Mouse (Mus musculus) myocyte (in vitro differentiated cells): ENCODE data around the gene Prr13. TPM values are rescaled to one million over a fixed set of nuclear protein-coding genes. Genes with fewer than 3 reads are reported as not detected.

Experiments used
- H3K27me3 ChIP-seq: one replicate; pipeline ENCODE4 v1.6.1; 2011; ENCODE audit not compliant: control insufficient read depth, insufficient read depth, insufficient read length
- H3K36me3 ChIP-seq: one replicate; pipeline ENCODE4 v1.6.1; 2011; ENCODE audit not compliant: control insufficient read depth, insufficient read depth
- H3K4me2 ChIP-seq: one replicate; pipeline ENCODE4 v1.6.1; 2011; ENCODE audit warnings: low read depth, control low read depth
- H3K4me3 ChIP-seq: one replicate; pipeline ENCODE4 v1.5.1; 2011; ENCODE audit warnings: mild to moderate bottlenecking, control low read depth, moderate library complexity
- H3K79me2 ChIP-seq: one replicate; pipeline ENCODE4 v1.6.1; 2011; ENCODE audit not compliant: control insufficient read depth, insufficient read depth
- H3ac ChIP-seq: one replicate; pipeline ENCODE4 v1.6.1; 2011; ENCODE audit not compliant: control insufficient read depth, insufficient read length
- CEBPB ChIP-seq: IDR thresholded peaks from 2 replicates; pipeline ENCODE4 v1.6.1; 2011; ENCODE audit warnings: mild to moderate bottlenecking, moderate library complexity; ENCODE audit not compliant: poor library complexity, insufficient read depth, severe bottlenecking
- E2F4 ChIP-seq: IDR thresholded peaks from one replicate; pipeline ENCODE4 v1.6.1; 2011; ENCODE audit warnings: mild to moderate bottlenecking, control low read depth, moderate library complexity; ENCODE audit not compliant: insufficient read depth
- MAX ChIP-seq: IDR thresholded peaks from one replicate; pipeline ENCODE4 v1.6.1; 2011; ENCODE audit warnings: low read depth, mild to moderate bottlenecking, control low read depth
- MYOD1 ChIP-seq, 3 experiments: IDR thresholded peaks; one replicate each; pipeline ENCODE4 v1.6.1; 2011; ENCODE audit warnings: control low read depth in 2 of 3, low read depth in 2 of 3, mild to moderate bottlenecking in 2 of 3, moderate library complexity in 1 of 3; ENCODE audit not compliant: insufficient read length in 2 of 3, control insufficient read depth in 1 of 3
- MYOG ChIP-seq, 3 experiments: IDR thresholded peaks; one replicate each; pipeline ENCODE4 v1.6.1; 2011; ENCODE audit warnings: control low read depth in 2 of 3, low read depth in 2 of 3, mild to moderate bottlenecking in 2 of 3; ENCODE audit not compliant: insufficient read length in 2 of 3, control insufficient read depth in 1 of 3, insufficient read depth in 1 of 3
- POLR2A ChIP-seq: IDR thresholded peaks from one replicate; pipeline ENCODE4 v1.6.1; 2011; ENCODE audit warnings: low read depth, mild to moderate bottlenecking, control low read depth, moderate library complexity; ENCODE audit not compliant: insufficient read length
- POLR2AphosphoS2 ChIP-seq: IDR thresholded peaks from one replicate; pipeline ENCODE4 v1.6.1; 2011; ENCODE audit warnings: low read depth, control low read depth; ENCODE audit not compliant: insufficient read length
- REST ChIP-seq: IDR thresholded peaks from one replicate; pipeline ENCODE4 v1.6.1; 2011; ENCODE audit warnings: mild to moderate bottlenecking, control low read depth, moderate library complexity; ENCODE audit not compliant: insufficient read depth, insufficient read length
- SRF ChIP-seq: IDR thresholded peaks from one replicate; pipeline ENCODE4 v1.6.1; 2011; ENCODE audit warnings: low read depth; ENCODE audit not compliant: control insufficient read depth, insufficient read length
- TCF12 ChIP-seq: IDR thresholded peaks from one replicate; pipeline ENCODE4 v1.6.1; 2011; ENCODE audit warnings: mild to moderate bottlenecking, control low read depth; ENCODE audit not compliant: poor library complexity, insufficient read depth, severe bottlenecking
- TCF3 ChIP-seq: IDR thresholded peaks from one replicate; pipeline ENCODE4 v1.6.1; 2011; ENCODE audit warnings: low read depth, control low read depth; ENCODE audit not compliant: insufficient read length
- USF1 ChIP-seq: IDR thresholded peaks from one replicate; pipeline ENCODE4 v1.6.1; 2011; ENCODE audit warnings: low read depth, mild to moderate bottlenecking, control low read depth, moderate library complexity
- polyA plus RNA-seq: library from polyadenylated mRNA; unstranded; fragments of >200 nt; fragmentation: generic; extraction: Trizol; gene quantifications from one replicate; pipeline ENCODE4 v1.2.1, GENCODE M21; 2012; ENCODE audit warnings: missing spikeins

Gene Prr13
- polyA plus RNA-seq, 1 experiment = 92.9 TPM

DNA sequence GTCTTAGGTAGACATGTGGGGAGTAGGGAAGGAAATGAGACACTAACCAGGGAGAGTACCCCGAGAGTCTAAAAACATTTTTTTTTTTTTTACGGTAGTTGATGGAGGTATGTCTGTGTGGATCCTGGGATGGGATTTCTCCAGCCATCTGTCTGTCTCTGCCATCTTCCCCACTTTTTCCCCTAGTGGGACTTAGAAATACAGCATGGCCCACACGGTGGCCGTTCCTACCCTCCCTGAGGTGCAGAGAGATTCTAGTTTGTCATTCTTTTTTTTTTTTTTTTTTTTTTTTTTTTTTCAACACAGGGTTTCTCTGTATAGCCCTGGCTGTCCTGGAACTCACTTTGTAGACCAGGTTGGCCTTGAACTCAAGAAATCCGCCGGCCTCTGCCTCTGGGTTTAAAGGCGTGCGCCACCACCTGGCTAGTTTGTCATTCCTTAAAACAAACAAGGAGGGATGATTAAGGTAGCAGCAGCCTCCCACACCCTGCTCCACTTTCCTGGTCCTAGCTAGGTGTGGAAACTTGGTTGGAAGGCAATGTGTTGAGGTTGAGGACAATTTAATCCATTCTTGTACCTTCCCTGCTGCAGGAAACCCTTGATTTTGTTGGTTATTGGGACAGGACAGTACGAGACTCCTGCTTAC, 2.7 kb downstream of the Prr13 start:
- peak overlapping the region; percentile 65 for H3K4me3 ChIP-seq
- no peak overlapping the region for H3ac ChIP-seq
- H3K27me3 ChIP-seq = no peaks in the 10 kb centered on the region
- peaks cover 14% of the 10 kb centered on the region for H3K79me2 ChIP-seq
- TF ChIP-seq REST (no peak), POLR2A (no peak), MYOG (IDR thresholded peaks at IDR 0.05; ENCODE audit: control insufficient read depth in 1 of 3, insufficient read depth in 1 of 3, insufficient read length in 2 of 3, low read depth in 2 of 3) (no peak)
- peak overlapping the region; percentile 93 for H3K4me2 ChIP-seq
- peaks cover 13% of the 10 kb centered on the region for H3K36me3 ChIP-seq

DNA sequence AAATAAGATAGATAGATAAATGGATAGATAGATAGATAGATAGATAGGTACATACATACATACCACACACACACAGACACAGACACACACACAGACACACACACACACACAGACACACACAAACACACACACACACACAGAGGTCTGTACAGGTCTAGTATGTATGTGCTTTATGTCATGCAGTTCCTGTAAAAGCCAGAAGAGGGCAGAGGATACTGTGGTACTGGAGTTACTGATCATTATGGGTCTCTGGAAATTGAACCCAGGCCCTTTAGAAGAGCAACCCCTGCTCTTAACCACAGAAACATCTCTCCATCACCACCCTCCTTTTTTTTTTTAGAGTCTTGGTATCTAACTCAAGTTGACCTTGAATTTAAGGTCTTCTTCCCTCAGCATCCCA, 4.8 kb downstream of the Prr13 start:
- no peak overlapping the region for H3ac ChIP-seq
- H3K36me3 ChIP-seq = peaks cover 13% of the 10 kb centered on the region
- H3K4me3 ChIP-seq = no peak overlapping the region
- no peak for TF ChIP-seq MYOG (IDR thresholded peaks at IDR 0.05; ENCODE audit: control insufficient read depth in 1 of 3, insufficient read depth in 1 of 3, insufficient read length in 2 of 3, low read depth in 2 of 3)
- no peaks in the 10 kb centered on the region for H3K27me3 ChIP-seq
- H3K79me2 ChIP-seq = peaks cover 14% of the 10 kb centered on the region
- H3K4me2 ChIP-seq = no peak overlapping the region

DNA sequence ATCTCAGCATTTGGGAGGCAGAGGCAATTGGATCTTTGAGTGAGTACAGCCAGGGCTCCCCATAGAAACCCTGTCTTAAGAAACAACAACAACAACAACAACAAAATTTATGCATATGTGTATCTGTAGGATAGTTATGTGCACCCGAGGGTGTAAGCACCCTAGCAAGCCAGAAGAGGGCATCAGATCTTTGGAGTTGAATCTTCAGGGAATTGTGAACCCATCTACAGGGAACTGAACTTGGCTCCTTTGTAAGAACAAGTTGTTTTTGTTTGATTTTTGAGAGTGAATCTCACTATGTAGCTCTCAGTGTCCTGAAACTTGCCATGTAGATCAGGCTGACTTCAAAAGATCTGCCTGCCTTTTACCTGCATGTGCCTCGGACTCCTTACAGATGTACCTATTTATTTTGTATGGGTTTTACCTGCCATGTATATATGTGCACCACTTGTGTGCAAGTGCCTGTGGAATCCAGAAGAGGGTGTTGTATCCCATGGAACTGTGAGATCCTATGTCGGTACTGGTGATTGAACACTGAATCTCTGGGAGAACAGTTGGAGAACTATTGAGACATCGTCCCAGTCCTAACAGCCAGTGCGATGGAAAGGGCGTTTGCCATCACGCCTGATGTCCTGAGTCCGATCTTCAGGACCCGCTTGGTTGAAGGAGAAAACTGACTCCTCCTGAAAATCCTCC, 10.0 kb downstream of the Prr13 start:
- peaks cover 31% of the 10 kb centered on the region for H3K79me2 ChIP-seq
- H3K4me3 ChIP-seq = no peak overlapping the region
- no peak overlapping the region for H3K4me2 ChIP-seq
- H3K36me3 ChIP-seq = peaks cover 13% of the 10 kb centered on the region
- no peak for TF ChIP-seq MYOD1 (IDR thresholded peaks at IDR 0.05; ENCODE audit: control insufficient read depth in 1 of 3, insufficient read length in 2 of 3, low read depth in 2 of 3)
- no peak for TF ChIP-seq E2F4
- TF ChIP-seq POLR2A = no peak
- no peak for TF ChIP-seq USF1
- no peaks in the 10 kb centered on the region for H3K27me3 ChIP-seq
- H3ac ChIP-seq = no peak overlapping the region

DNA sequence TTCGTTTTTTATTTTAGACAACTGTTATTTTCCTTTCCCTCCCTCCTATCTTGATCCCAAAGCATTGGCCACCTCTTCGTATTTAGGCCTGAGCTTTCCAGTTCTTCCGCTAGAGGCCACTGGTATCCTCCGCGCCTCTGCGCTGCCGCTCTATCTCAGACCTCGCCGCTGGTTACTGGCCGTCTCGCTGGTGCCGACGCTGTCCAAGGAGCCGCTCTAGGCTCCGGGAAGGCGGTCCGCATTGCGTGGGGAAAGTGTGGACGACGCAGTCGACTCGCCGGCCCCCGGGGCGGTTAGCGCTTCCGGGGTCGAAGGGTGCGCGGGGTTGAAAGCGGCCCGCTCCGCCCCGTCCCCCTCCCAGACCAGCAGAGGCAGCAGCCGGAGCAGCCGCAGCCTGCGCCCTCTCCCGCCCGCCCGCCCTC, 11.4 kb downstream of the Prr13 start, which contains the start of gene Pcbp2:
Gene Pcbp2, plus strand, starts transcription at position 357 of the 422 bp plus-strand sequence.
- peaks cover 45% of the 10 kb centered on the region for H3K79me2 ChIP-seq
- peak within 1 kb of the TSS; percentile 80 for H3K4me2 ChIP-seq
- no peaks in the 10 kb centered on the region for H3K27me3 ChIP-seq
- H3K36me3 ChIP-seq = peaks cover 27% of the 10 kb centered on the region
- TF ChIP-seq POLR2A (peak; percentile 64), SRF (peak; percentile 82), TCF3 (no peak), USF1 (no peak), CEBPB (no peak), MAX (no peak), MYOD1 (IDR thresholded peaks at IDR 0.05; ENCODE audit: control insufficient read depth in 1 of 3, insufficient read length in 2 of 3, low read depth in 2 of 3) (peak in 1 of 3 experiments; percentile 37), E2F4 (peak; percentile 52), TCF12 (no peak), REST (no peak), MYOG (IDR thresholded peaks at IDR 0.05; ENCODE audit: control insufficient read depth in 1 of 3, insufficient read depth in 1 of 3, insufficient read length in 2 of 3, low read depth in 2 of 3) (peak in 2 of 3 experiments; percentile 15 to 64), POLR2AphosphoS2 (peak; percentile 87)
- peak within 1 kb of the TSS; percentile 70 for H3K4me3 ChIP-seq
- H3ac ChIP-seq = peak within 1 kb of the TSS; percentile 27

DNA sequence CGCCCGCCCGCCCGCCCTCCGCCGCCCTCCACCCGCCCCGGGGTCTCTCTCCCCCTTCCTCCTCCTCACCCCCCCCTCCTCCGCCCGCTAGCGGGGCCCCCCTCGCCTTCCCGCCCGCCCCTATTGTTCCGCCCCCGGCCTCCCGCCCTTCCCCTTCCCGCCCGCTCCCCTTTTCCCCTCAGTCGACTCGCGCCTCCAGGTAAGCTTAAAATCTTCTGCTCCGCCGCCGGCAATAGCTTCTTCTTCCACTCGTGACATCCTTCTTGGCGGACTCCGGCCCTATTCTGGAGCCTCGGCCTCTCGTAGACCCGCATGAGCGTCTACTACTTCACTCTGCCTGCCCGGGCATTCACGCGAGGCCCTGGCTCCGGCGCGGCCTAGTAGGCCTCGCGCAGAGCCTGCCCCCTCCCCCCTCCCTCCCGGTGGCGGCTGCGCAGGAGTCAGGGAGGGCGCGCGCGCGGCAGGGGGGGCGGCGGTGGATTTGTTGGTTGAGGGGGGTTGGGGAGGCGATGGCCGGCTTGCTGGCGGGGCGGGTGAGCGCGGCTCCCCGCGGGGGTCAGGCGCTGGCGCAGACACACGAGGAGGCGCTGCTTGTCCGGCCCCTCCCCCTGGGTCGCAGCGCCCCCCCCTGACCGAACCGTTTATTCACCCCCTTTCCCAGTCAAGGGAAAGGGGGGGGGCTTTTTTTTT, 11.9 kb downstream of the Prr13 start:
- peak overlapping the region; percentile 27 for H3ac ChIP-seq
- peak overlapping the region; percentile 70 for H3K4me3 ChIP-seq
- TF ChIP-seq POLR2A = peak; percentile 50
- peak in 1 of 3 experiments; percentile 37 for TF ChIP-seq MYOD1 (IDR thresholded peaks at IDR 0.05; ENCODE audit: control insufficient read depth in 1 of 3, insufficient read length in 2 of 3, low read depth in 2 of 3)
- TF ChIP-seq USF1 = no peak
- no peak for TF ChIP-seq TCF3
- TF ChIP-seq E2F4 = peak; percentile 6
- no peak for TF ChIP-seq TCF12
- TF ChIP-seq POLR2AphosphoS2 = peak; percentile 19
- peak in 1 of 3 experiments; percentile 45 for TF ChIP-seq MYOG (IDR thresholded peaks at IDR 0.05; ENCODE audit: control insufficient read depth in 1 of 3, insufficient read depth in 1 of 3, insufficient read length in 2 of 3, low read depth in 2 of 3)
- peaks cover 50% of the 10 kb centered on the region for H3K79me2 ChIP-seq
- H3K27me3 ChIP-seq = no peaks in the 10 kb centered on the region
- no peak overlapping the region for H3K4me2 ChIP-seq
- peaks cover 32% of the 10 kb centered on the region for H3K36me3 ChIP-seq
